Mouse (Mus musculus) layer of hippocampus, adult 6 months (tissue): ENCODE results near the gene Higd1a. TPM values are rescaled to one million over a fixed set of nuclear protein-coding genes. Genes with fewer than 3 reads are reported as not detected.

Experiments used
- long read RNA-seq, 2 experiments: library from polyadenylated mRNA; unstranded; transcript quantifications; one replicate each; pipeline ENCODE4 v2.0.0; 2019 to 2020
- polyA plus RNA-seq: library from polyadenylated mRNA; unstranded; fragments of <200 nt; fragmentation: Nextera tagmentation; gene quantifications from 2 replicates; pipeline ENCODE4 v1.2.3, GENCODE M21; 2021

Gene Higd1a
- polyA plus RNA-seq, result 261 and 275 TPM in 2 replicates
- long read RNA-seq, experiment 1, transcript Higd1a-201 (4 exons, 2,232 nt), result major isoform, 283 of 324 reads
- long read RNA-seq, experiment 1, partial matches to known transcripts, result 10 of 324 reads
- long read RNA-seq, experiment 1, other reads (novel, unspliced or antisense), result 30 of 324 reads
- long read RNA-seq, experiment 2, transcript Higd1a-205 (3 exons, 1,980 nt), result minor isoform, 27 of 598 reads
- long read RNA-seq, experiment 2, transcript Higd1a-201 (4 exons, 2,232 nt), result major isoform, 512 of 598 reads
- long read RNA-seq, experiment 2, partial matches to known transcripts, result 11 of 598 reads
- long read RNA-seq, experiment 2, other reads (novel, unspliced or antisense), result 48 of 598 reads

DNA sequence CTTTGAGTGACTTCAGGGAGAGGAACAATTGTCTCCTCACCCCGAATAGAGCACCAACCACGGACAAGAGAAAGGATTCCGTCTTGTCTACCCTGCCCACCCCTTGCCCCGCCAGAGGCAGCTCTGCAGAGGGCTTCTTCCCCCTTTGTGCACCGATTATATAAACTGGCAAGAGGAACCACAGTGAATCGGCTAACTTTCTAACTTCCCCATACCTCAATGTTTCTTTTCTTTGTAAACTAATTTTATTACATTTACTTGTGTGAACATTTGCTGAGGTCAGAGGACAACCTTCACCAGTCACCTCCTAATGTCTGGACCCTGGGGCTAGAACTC lies at the start of gene Higd1a:
Higd1a (minus strand) TSS at position 210 of the 336 bp plus-strand sequence.

GRCm38 (mm10) chr9:121898245-121898644 lies 40.1 kb upstream of the Higd1a start, which contains the start of gene Ackr2:
Gene Ackr2 (plus strand): TSS chr9:121898355.

GRCm38 (mm10) chr9:121838829-121839621 lies 19.1 kb downstream of the Higd1a start, which contains the start of gene Ccdc13:
Gene Ccdc13 (minus strand): TSS chr9:121839461.

Other genes starting within 250 kb of the Higd1a start
- gene Lyzl4, start 216.3 kb downstream of the Higd1a start, polyA plus RNA-seq, result 0.65 and 1.2 TPM in 2 replicates
- 1.3 and 1.4 TPM in 2 replicates for gene Vipr1, start 215.6 kb downstream of the Higd1a start, polyA plus RNA-seq
- gene Sec22c, start 152.9 kb downstream of the Higd1a start, polyA plus RNA-seq, result 6.5 and 7.4 TPM in 2 replicates
- 313 and 385 TPM in 2 replicates for gene Ss18l2, start 148.0 kb downstream of the Higd1a start, polyA plus RNA-seq
- gene Nktr, start 139.2 kb downstream of the Higd1a start, polyA plus RNA-seq, result 18.0 and 18.4 TPM in 2 replicates
- 5.8 and 7.2 TPM in 2 replicates for gene Zfp651, start 99.0 kb downstream of the Higd1a start, polyA plus RNA-seq
- gene Klhl40, start 80.8 kb downstream of the Higd1a start, polyA plus RNA-seq, result 6.4 and 7.5 TPM in 2 replicates
- gene Hhatl, start 65.9 kb downstream of the Higd1a start, polyA plus RNA-seq, result 11.8 and 12.8 TPM in 2 replicates
- gene Ccdc13, start 18.9 kb downstream of the Higd1a start, polyA plus RNA-seq, result 10.9 and 13.5 TPM in 2 replicates
- gene Ackr2, start 40.0 kb upstream of the Higd1a start, polyA plus RNA-seq, result 0.41 and 0.63 TPM in 2 replicates
- gene Cyp8b1, start 57.9 kb upstream of the Higd1a start, polyA plus RNA-seq, result not detected in 2 replicates
- 3.9 and 4.1 TPM in 2 replicates for gene Fam198a, start 92.6 kb upstream of the Higd1a start, polyA plus RNA-seq
- 46.9 and 56.4 TPM in 2 replicates for gene Pomgnt2, start 138.7 kb upstream of the Higd1a start, polyA plus RNA-seq